Mouse (Mus musculus): ENCODE measurements around the gene Fyttd1. TPM values are rescaled to one million over a fixed set of nuclear protein-coding genes. Genes with fewer than 3 reads are reported as not detected.

The Fyttd1 gene
- polyA plus RNA-seq, 1 experiment from 2014 or later: 170 TPM

DNA sequence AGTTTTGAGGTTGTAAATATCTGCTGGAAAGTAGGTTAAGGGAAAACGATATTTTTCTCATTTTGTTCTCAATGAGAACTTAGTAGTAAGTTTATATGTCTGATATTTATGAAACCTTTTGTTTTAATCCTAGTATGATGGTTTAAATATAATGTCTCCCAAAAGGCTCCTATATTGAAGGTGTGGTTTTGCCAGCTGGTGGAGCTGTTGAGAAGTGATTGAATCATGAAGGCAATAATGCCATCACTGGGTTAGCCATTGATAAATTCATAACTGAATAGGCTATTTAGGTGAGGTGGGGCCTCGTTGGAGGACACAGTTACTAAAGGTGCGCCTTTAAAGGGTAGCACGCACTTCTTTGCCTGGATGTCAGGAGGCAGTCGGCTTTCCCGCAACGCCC lies 4.2 kb downstream of the Fyttd1 start:
- Histone ChIP-seq H3K36me3 (peaks cover 9% of the 10 kb centered on the region), H3K9ac (no peak overlapping the region), H3K27ac (ENCODE audit: poor library complexity, severe bottlenecking) (no peak overlapping the region), H3K9me3 (replicated peaks) (no peaks in the 10 kb centered on the region), H3K4me2 (no peak overlapping the region), H3K4me3 (no peak overlapping the region), H3K27me3 (replicated peaks) (no peaks in the 10 kb centered on the region), H3K4me1 (replicated peaks) (peaks cover 26% of the 10 kb centered on the region)
- 81% methylated on average over 7 of the region's 7 CpGs for WGBS
- no peak for ATAC-seq (ENCODE audit: insufficient number of reproducible peaks, low FRiP score)

GRCm38 (mm10) chr16:32887996-32888395 lies 10.7 kb downstream of the Fyttd1 start:
- H3K36me3 ChIP-seq: peaks cover 41% of the 10 kb centered on the region

GRCm38 (mm10) chr16:32889881-32890280 lies 12.6 kb downstream of the Fyttd1 start:
- Histone ChIP-seq H3K9me3 (replicated peaks) (no peaks in the 10 kb centered on the region), H3K27ac (ENCODE audit: poor library complexity, severe bottlenecking) (no peak overlapping the region), H3K36me3 (peaks cover 55% of the 10 kb centered on the region), H3K27me3 (replicated peaks) (no peaks in the 10 kb centered on the region), H3K9ac (no peak overlapping the region), H3K4me1 (replicated peaks) (no peaks in the 10 kb centered on the region), H3K4me2 (no peak overlapping the region), H3K4me3 (no peak overlapping the region)
- ATAC-seq (ENCODE audit: insufficient number of reproducible peaks, low FRiP score): no peak
- 62% methylated on average over 2 of the region's 2 CpGs for WGBS

More at GRCm38 (mm10) chr16:32887996-32888395, 10.7 kb downstream of the Fyttd1 start:
- Histone ChIP-seq H3K4me3 (no peak overlapping the region), H3K4me1 (replicated peaks) (no peaks in the 10 kb centered on the region), H3K9me3 (replicated peaks) (no peaks in the 10 kb centered on the region), H3K4me2 (no peak overlapping the region), H3K27ac (ENCODE audit: poor library complexity, severe bottlenecking) (no peak overlapping the region), H3K9ac (no peak overlapping the region), H3K27me3 (replicated peaks) (no peaks in the 10 kb centered on the region)
- WGBS: 87% methylated on average over 7 of the region's 7 CpGs
- ATAC-seq (ENCODE audit: insufficient number of reproducible peaks, low FRiP score): no peak

GRCm38 (mm10) chr16:32896126-32896525 lies 18.8 kb downstream of the Fyttd1 start:
- Histone ChIP-seq H3K4me2 (no peak overlapping the region), H3K9ac (no peak overlapping the region), H3K9me3 (replicated peaks) (no peaks in the 10 kb centered on the region), H3K4me1 (replicated peaks) (no peaks in the 10 kb centered on the region), H3K36me3 (peaks cover 70% of the 10 kb centered on the region), H3K27me3 (replicated peaks) (no peaks in the 10 kb centered on the region), H3K27ac (ENCODE audit: poor library complexity, severe bottlenecking) (no peak overlapping the region), H3K4me3 (no peak overlapping the region)
- ATAC-seq (ENCODE audit: insufficient number of reproducible peaks, low FRiP score): no peak

GRCm38 (mm10) chr16:32901360-32902050 lies 24.2 kb downstream of the Fyttd1 start:
- Histone ChIP-seq H3K36me3 (peaks cover 56% of the 10 kb centered on the region), H3K4me1 (replicated peaks) (no peaks in the 10 kb centered on the region), H3K27ac (ENCODE audit: poor library complexity, severe bottlenecking) (no peak overlapping the region), H3K9ac (no peak overlapping the region), H3K9me3 (replicated peaks) (no peaks in the 10 kb centered on the region), H3K4me3 (no peak overlapping the region), H3K4me2 (no peak overlapping the region), H3K27me3 (replicated peaks) (no peaks in the 10 kb centered on the region)
- 84% methylated on average over 2 of the region's 2 CpGs for WGBS
- ATAC-seq (ENCODE audit: insufficient number of reproducible peaks, low FRiP score): no peak

DNA sequence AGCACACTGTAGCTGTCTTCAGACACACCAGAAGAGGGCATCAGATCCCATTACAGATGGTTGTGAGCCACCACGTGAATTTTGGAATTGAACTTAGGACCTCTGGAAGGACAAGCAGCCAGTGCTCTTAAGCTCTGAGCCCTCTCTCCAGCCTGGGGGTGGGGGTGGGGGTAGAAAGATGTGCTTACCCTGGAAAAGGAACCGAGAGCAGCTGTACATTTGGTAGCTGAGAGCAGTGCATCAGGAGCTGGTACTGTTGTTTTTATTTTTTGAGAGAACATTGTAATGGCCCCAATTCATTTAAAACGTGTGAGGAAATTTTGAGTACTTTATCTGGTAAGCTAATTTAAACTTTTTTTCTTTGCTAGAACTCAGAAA lies 24.7 kb downstream of the Fyttd1 start:
- no peak overlapping the region for H3K4me2 ChIP-seq
- H3K27ac ChIP-seq (ENCODE audit: poor library complexity, severe bottlenecking): no peak overlapping the region
- no peaks in the 10 kb centered on the region for H3K4me1 ChIP-seq (replicated peaks)
- no peaks in the 10 kb centered on the region for H3K9me3 ChIP-seq (replicated peaks)
- ATAC-seq (ENCODE audit: insufficient number of reproducible peaks, low FRiP score): no peak
- H3K36me3 ChIP-seq: peaks cover 59% of the 10 kb centered on the region
- WGBS: 64% methylated on average over 3 of the region's 3 CpGs
- no peak overlapping the region for H3K9ac ChIP-seq
- H3K27me3 ChIP-seq (replicated peaks): no peaks in the 10 kb centered on the region
- H3K4me3 ChIP-seq: no peak overlapping the region

GRCm38 (mm10) chr16:32906186-32906585 lies 28.9 kb downstream of the Fyttd1 start:
- no peak for ATAC-seq (ENCODE audit: insufficient number of reproducible peaks, low FRiP score)
- H3K27ac ChIP-seq (ENCODE audit: poor library complexity, severe bottlenecking): no peak overlapping the region
- H3K4me2 ChIP-seq: no peak overlapping the region
- H3K27me3 ChIP-seq (replicated peaks): no peaks in the 10 kb centered on the region
- no peaks in the 10 kb centered on the region for H3K4me1 ChIP-seq (replicated peaks)
- no peaks in the 10 kb centered on the region for H3K9me3 ChIP-seq (replicated peaks)
- H3K9ac ChIP-seq: no peak overlapping the region
- H3K4me3 ChIP-seq: no peak overlapping the region
- WGBS: 76% methylated on average over 2 of the region's 2 CpGs
- peaks cover 33% of the 10 kb centered on the region for H3K36me3 ChIP-seq

- H3K9ac ChIP-seq: no peak overlapping the region
- no peaks in the 10 kb centered on the region for H3K4me1 ChIP-seq (replicated peaks)
- H3K27me3 ChIP-seq (replicated peaks): no peaks in the 10 kb centered on the region
- H3K27ac ChIP-seq (ENCODE audit: poor library complexity, severe bottlenecking): no peak overlapping the region
- no peaks in the 10 kb centered on the region for H3K9me3 ChIP-seq (replicated peaks)
- peaks cover 30% of the 10 kb centered on the region for H3K36me3 ChIP-seq
- no peak overlapping the region for H3K4me3 ChIP-seq
- no peak overlapping the region for H3K4me2 ChIP-seq
- WGBS: 81% methylated on average over 8 of the region's 8 CpGs
- ATAC-seq (ENCODE audit: insufficient number of reproducible peaks, low FRiP score): no peak
Observed at GRCm38 (mm10) chr16:32906727-32907126, 29.4 kb downstream of the Fyttd1 start.

GRCm38 (mm10) chr16:32913212-32913611 lies 35.9 kb downstream of the Fyttd1 start:
- Histone ChIP-seq H3K4me3 (no peak overlapping the region), H3K9me3 (replicated peaks) (no peaks in the 10 kb centered on the region), H3K27ac (ENCODE audit: poor library complexity, severe bottlenecking) (no peak overlapping the region), H3K36me3 (no peaks in the 10 kb centered on the region; the same call in 1 of the 2 replicates), H3K4me2 (peak overlapping the region; percentile 71), H3K9ac (no peak overlapping the region), H3K4me1 (replicated peaks) (peaks cover 8% of the 10 kb centered on the region), H3K27me3 (replicated peaks) (no peaks in the 10 kb centered on the region)
- no peak for ATAC-seq (ENCODE audit: insufficient number of reproducible peaks, low FRiP score)
- 59% methylated on average over 7 of the region's 7 CpGs for WGBS

DNA sequence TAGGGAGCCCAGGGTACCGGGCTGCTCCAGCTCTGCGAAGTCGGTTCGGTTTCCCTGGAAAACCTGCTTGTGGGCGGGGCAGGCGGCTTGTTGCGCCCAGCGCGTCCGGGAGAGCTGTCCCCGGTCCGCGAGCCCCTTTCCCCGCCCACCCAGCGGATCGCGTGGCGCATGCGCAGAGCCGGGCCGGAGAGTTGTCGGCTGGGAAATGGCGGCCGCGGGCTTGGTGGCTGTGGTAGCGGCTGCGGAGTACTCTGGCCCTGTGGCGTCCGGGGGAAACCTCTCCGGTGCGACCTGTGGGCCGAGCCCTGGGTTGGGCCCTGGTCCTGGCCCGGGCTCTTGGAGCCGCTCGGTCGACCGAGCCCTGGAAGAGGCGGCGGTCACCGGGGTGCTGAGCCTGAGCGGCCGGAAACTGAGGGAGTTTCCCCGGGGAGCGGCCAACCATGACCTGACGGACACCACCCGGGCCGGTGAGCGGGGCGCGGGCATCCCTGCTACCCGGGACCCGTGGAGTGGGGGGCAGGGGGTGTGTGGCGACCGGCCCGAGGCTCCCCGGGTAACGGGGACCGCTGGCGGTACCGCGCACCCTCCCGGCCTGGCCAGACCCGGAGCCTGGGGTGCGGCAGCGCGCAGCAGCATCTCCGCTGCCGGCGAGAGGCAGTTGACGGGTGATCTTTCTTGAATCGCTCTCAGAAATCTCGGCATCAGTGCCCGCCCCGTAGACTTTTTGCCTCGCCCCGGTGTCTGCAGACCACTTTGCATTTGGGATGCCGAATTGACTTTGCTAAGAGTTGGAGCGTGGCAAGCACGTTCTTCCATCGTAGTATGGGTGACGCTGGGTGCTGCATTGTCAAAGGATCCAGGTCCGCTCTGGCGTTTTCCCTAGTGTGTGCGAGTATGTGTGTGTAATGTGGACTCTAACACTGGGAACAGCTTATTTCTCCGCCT lies 36.9 kb downstream of the Fyttd1 start, which contains the start of gene Lrch3:
Gene Lrch3 (plus strand): TSS at position 164 of the 945 bp plus-strand sequence.
- no peaks in the 10 kb centered on the region for H3K27me3 ChIP-seq (replicated peaks)
- peaks cover 8% of the 10 kb centered on the region for H3K4me1 ChIP-seq (replicated peaks)
- H3K9ac ChIP-seq: peak within 1 kb of the TSS; percentile 96
- WGBS: under 1% methylated on average over 85 of the region's 85 CpGs
- no peaks in the 10 kb centered on the region; the same call in 1 of the 2 replicates for H3K36me3 ChIP-seq
- H3K27ac ChIP-seq (ENCODE audit: poor library complexity, severe bottlenecking): peak within 1 kb of the TSS; percentile 75
- H3K4me2 ChIP-seq: peak within 1 kb of the TSS; percentile 71
- ATAC-seq (ENCODE audit: insufficient number of reproducible peaks, low FRiP score): peak; percentile 93
- H3K4me3 ChIP-seq: peak within 1 kb of the TSS; percentile 97
- H3K9me3 ChIP-seq (replicated peaks): no peaks in the 10 kb centered on the region

Measured in heart, embryonic 12.5 days (tissue).